Mouse (Mus musculus) embryonic fibroblast, embryonic 13.5 days (primary cell): Measurements from ENCODE around the gene Polr2h. TPM values are rescaled to one million over a fixed set of nuclear protein-coding genes. Genes with fewer than 3 reads are reported as not detected.
"Not testable (repeated sequence)": the region's sequence is repeated elsewhere in the genome, so short reads cannot be mapped to it uniquely, and the experiment has no call there.

Experiments
- H3K27ac ChIP-seq: 2 replicates; pipeline ENCODE4 v1.5.1; 2012; ENCODE audit warnings: low read length, control low read depth, inconsistent platforms; ENCODE audit not compliant: insufficient read depth
- H3K4me1 ChIP-seq: 2 replicates; pipeline ENCODE4 v1.6.1; 2011; ENCODE audit warnings: low read length; ENCODE audit not compliant: control insufficient read depth, insufficient read depth
- H3K4me3 ChIP-seq: 2 replicates; pipeline ENCODE4 v1.5.1; 2011; ENCODE audit warnings: mild to moderate bottlenecking, control low read depth, low read length; ENCODE audit not compliant: insufficient read depth
- CTCF ChIP-seq: IDR thresholded peaks from 2 replicates; pipeline ENCODE4 v1.5.1; 2011; ENCODE audit warnings: mild to moderate bottlenecking, control low read depth, low read length, moderate library complexity, borderline replicate concordance; ENCODE audit not compliant: insufficient read depth
- POLR2A ChIP-seq: IDR thresholded peaks from 2 replicates; pipeline ENCODE4 v1.6.1; 2011; ENCODE audit warnings: low read depth, mild to moderate bottlenecking, control low read depth, low read length, moderate library complexity
- polyA plus RNA-seq: library from polyadenylated mRNA; stranded (reverse); fragments of >200 nt; gene quantifications from 2 replicates; pipeline ENCODE4 v1.2.4, GENCODE M21; 2011; ENCODE audit warnings: low read depth; ENCODE audit not compliant: missing spikeins, insufficient read length

Gene Polr2h
- 36.5 and 38.8 TPM in 2 replicates for polyA plus RNA-seq

DNA sequence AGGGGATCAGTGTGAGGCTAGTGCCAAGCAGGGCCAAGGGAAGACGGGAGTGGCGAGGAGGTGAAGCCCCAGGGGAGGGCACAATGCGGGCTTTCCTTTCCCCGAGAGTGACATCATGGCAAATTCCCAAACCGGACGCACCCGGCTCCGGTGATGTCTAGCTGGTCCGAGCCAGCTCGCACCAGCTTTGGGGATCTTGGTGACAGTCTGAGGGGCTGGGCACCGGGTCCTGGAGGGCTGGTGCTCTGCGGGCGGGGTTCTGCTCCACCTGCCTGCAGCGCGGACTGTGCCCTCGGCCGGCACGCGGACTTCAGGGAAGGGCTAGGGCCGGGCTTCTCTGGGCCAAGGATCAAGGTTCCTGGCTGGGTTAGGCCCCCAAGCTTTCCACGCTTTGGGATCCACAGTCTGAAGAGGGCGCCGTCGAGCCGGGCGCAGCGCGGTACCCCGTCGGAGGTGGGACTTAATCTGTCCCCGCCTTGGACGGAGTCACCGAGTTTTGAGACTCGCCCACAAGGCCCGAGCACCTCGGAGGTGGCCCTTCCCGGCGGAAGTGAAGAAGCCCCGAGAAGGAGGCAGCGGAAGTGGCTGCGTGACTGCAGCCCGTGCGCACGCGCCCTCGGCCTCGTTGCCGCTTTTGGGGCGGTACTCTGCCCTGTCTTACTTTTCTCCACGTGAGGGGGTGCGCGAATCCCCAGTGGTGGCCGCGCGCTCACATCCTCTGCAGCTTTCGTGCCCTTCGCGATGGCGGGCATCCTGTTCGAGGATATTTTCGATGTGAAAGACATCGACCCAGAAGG, at the start of gene Polr2h, which contains the start of gene Clcn2:
Polr2h (plus strand) TSS at position 485 of the 797 bp plus-strand sequence.
Clcn2 (minus strand) TSS at position 566 of the 797 bp plus-strand sequence.
- peak within 1 kb of the TSS; percentile 90 for H3K27ac ChIP-seq
- H3K4me1 ChIP-seq: peaks cover 3% of the 10 kb centered on the region; the same call in 1 of the 2 replicates
- peak; percentile 79 for TF ChIP-seq POLR2A
- TF ChIP-seq CTCF: peak; percentile 53

DNA sequence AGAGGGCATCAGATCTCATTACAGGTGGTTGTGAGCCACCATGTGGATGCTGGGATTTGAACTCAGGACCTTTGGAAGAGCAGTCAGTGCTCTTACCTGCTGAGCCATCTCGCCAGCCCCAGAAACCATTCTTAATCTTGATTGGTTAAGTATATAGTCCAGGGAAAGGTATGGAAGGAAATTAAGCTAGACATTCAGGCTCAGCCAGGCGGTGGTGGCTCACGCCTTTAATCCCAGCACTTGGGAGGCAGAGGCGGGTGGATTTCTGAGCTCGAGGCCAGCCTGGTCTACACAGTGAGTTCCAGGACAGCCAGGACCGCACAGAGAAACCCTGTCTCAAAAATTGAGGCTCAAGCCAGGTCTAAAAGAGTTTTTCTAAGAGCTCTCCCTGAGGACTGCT, 49.5 kb upstream of the Polr2h start, which contains the start of gene Eif4g1:
Eif4g1 (plus strand) TSS at position 301 of the 400 bp plus-strand sequence.
- not testable (repeated sequence) for H3K4me3 ChIP-seq, H3K27ac ChIP-seq, H3K4me1 ChIP-seq

More for the DNA sequence above, at the start of gene Polr2h, which contains the start of gene Clcn2:
- H3K4me3 ChIP-seq: peak within 1 kb of the TSS; percentile 97

DNA sequence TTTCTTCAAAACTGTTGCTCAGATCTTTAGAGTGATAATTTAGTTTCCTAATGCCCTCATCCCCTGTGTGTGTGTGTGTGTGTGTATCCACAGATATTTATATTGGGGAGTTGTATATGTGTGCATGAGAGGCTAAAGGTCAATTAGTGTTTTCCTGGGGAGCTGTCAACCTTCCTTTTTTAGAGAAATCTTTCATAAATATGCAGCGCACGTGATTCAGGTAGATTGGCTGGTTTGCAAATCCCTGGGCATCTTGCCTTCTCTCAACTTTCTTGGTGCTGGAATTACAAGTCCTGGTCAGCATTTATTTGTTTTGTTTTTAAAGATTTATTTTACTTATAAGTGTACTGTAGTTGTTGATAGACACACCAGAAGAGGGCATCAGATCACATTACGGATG, 47.2 kb upstream of the Polr2h start:
- TF ChIP-seq POLR2A (no peak), CTCF (no peak)
- no peak overlapping the region for H3K4me3 ChIP-seq
- peaks cover 6% of the 10 kb centered on the region for H3K4me1 ChIP-seq
- no peak overlapping the region for H3K27ac ChIP-seq

DNA sequence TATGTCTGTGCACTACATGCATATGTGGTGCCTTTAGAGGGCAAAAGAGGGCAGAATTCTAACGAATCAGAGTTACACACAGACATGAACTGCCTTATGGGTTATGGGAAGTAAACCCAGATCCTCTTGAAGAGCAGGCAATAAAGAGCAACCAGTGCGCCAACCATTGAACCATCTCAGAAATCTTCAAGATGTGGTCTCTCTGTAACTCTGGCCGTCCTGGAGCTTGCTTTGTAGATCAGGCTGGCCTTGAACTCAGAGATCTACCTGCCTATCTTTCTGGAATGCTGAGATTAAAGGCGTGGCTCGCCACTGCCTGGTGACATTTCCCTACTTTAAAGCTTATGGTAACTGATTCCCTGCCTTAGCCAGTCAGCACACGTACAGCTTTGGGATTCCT, 45.6 kb upstream of the Polr2h start:
- Histone ChIP-seq H3K4me3 (no peak overlapping the region), H3K4me1 (peaks cover 6% of the 10 kb centered on the region), H3K27ac (no peak overlapping the region)
- no peak for TF ChIP-seq POLR2A
- TF ChIP-seq CTCF: no peak

DNA sequence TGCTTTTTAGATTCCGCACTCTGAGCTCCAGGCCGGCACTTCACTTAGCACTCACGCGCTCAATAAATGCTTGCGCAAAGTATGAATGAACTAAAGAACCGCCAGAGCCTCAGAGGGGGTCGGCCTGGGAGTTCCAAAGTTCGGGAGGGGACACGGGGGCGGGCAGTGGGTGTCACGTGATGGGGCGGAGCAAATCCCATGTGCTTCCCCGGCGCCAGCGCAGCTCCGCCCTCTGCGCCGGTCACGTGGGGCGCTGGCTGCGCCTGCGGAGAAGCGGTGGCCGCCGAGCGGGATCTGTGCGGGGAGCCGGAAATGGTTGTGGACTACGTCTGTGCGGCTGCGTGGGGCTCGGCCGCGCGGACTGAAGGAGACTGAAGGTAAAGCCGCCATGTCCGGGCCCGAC, 45.0 kb upstream of the Polr2h start:
- Histone ChIP-seq H3K4me3 (peak overlapping the region; percentile 99; the same call in 1 of the 2 replicates), H3K4me1 (peaks cover 10% of the 10 kb centered on the region), H3K27ac (0 out of 2 replicates have a peak overlapping the region, but pooled peaks have one; percentile 35)
- TF ChIP-seq CTCF (no peak), POLR2A (peak; percentile 79)

DNA sequence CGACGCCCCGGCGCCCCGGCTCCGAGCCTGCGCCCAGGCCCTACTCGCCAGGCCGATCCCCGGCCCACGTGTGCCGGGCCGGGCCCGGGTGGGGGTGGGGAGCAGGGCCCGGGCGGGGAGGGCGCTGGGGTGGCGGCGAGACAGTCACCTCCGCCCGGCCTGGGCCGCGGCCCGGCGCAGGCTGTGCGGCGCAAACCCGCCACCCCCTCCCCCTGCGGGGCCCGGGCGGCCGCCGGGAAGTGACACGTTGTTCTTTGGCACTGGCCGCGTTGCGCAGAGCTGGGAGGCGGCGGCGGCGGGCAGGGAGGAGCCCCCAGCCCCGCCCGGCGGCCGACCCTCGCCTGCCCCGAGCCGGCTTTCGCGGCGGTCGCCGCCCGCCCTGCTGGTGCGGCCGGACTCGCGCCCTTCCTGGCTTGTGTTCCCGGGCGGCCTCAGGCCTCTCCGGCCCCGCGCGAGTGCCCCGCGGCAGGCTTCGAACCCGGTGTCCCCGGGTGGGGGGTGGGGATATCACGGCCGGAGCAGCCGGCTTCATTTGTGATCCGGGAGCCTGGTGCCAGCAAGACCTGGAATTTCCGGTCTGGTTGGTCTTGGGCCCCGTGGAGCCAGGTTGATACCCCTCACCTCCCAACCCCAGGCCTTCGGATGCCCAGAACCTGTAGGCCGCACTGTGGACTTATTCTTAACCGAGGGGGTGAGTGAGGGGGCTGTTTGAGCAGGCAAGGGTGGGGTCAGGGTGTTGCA, 44.3 kb upstream of the Polr2h start:
- TF ChIP-seq POLR2A (0 out of 2 replicates have a peak, but pooled peaks have one; percentile 25), CTCF (no peak)
- peak overlapping the region; percentile 99 for H3K4me3 ChIP-seq
- peaks cover 14% of the 10 kb centered on the region for H3K4me1 ChIP-seq
- H3K27ac ChIP-seq: peak overlapping the region; percentile 83

DNA sequence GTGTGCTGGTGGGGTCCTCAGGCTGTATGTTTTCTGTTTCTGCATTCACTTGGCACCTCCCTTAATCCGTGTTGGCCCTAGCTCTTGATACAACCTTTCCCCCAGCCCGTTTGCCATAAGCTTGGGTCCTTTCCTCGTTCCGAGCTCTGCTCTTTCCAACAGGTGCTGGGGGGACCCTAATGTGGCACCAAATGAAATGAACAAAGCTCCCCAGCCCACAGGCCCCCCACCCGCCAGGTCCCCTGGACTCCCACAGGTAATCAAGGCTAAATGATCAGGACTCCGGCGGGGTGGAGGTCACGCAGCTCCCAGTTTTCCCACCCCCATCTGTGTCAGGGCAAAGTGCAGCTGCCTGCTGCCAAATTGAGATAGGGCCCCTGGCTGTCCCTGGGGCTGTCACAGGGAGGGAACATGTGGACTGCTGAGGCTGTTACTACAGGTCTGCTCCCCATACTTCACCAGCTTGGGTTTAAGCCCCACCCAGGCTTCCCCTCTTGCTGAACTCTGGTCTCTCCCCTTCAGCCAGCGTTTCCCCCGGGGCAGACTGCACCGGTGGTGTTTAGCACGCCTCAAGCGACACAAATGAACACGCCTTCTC, 43.7 kb upstream of the Polr2h start:
- Histone ChIP-seq H3K4me1 (peaks cover 14% of the 10 kb centered on the region), H3K27ac (peak overlapping the region; percentile 83; the same call in 1 of the 2 replicates), H3K4me3 (peak overlapping the region; percentile 99)
- TF ChIP-seq CTCF (no peak), POLR2A (no peak; the same call in 1 of the 2 replicates)

DNA sequence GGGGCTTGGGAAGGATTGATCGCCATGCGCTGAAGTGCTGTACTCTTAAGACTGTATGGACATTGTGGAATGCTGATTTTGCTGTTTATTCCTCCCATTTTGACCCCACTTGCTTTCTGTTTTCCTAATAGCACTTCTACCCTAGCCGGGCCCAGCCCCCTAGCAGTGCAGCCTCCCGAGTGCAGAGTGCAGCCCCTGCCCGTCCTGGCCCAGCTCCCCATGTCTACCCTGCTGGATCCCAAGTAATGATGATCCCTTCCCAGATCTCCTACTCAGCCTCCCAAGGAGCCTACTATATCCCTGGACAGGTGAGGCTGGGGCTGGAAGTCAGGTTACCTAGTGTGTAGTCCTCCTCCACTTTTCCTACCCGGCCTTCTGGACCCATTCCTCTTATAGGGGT, 42.3 kb upstream of the Polr2h start:
- peaks cover 14% of the 10 kb centered on the region for H3K4me1 ChIP-seq
- H3K4me3 ChIP-seq: peak overlapping the region; percentile 99
- TF ChIP-seq CTCF (no peak), POLR2A (no peak)
- no peak overlapping the region for H3K27ac ChIP-seq

DNA sequence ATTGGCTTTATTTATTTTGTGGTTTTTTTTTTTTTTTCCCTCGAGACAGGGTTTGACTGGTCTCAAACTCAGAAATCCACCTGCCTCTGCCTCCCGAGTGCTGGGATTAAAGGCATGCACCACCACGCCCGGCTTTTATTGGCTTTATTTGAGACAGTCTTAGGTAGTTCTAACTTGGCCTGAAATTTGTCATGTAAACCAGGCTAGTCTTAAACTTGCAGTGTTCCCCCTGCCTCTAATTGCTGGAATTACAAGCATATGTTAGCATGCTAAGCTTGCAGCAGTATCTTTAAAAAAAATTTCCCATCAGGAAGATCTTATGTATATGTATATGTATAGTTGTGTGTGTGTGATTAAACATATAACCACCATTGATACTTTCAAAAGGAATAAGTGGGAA, 40.8 kb upstream of the Polr2h start:
- TF ChIP-seq CTCF (no peak), POLR2A (no peak)
- Histone ChIP-seq H3K27ac (no peak overlapping the region), H3K4me3 (no peak overlapping the region), H3K4me1 (peaks cover 14% of the 10 kb centered on the region)
